Mouse (Mus musculus) liver, embryonic 13.5 days (tissue): Measurements from ENCODE around the gene Phb2. TPM values are rescaled to one million over a fixed set of nuclear protein-coding genes. Genes with fewer than 3 reads are reported as not detected.

Experiments
- ATAC-seq: fragments of 200-750 bp; cut with Nextera tagmentation; 2 replicates; pipeline ENCODE4 v1.8.0; 2017; ENCODE audit warnings: low read depth, mild to moderate bottlenecking, moderate number of reproducible peaks, moderate library complexity
- DNase-seq: peaks from one replicate; pipeline ENCODE4 v3.0.0; 2022
- H3K27ac ChIP-seq: fragments of 300-500 bp; sonication (generic); 2 replicates; pipeline ENCODE4 v1.5.1; 2015; ENCODE audit warnings: moderate library complexity, mild to moderate bottlenecking, inconsistent platforms
- H3K27me3 ChIP-seq: fragments of 300-500 bp; sonication (generic); 2 replicates; pipeline ENCODE4 v1.6.1; 2015; ENCODE audit warnings: mild to moderate bottlenecking, inconsistent platforms
- H3K36me3 ChIP-seq: fragments of 300-500 bp; sonication (generic); 2 replicates; pipeline ENCODE4 v1.6.1; 2015; ENCODE audit warnings: mild to moderate bottlenecking, inconsistent platforms
- H3K4me1 ChIP-seq: fragments of 300-500 bp; sonication (generic); replicated peaks from 2 replicates; pipeline ENCODE4 v1.6.1; 2015; ENCODE audit warnings: inconsistent platforms
- H3K4me2 ChIP-seq: fragments of 300-500 bp; sonication (generic); 2 replicates; pipeline ENCODE4 v1.6.1; 2015; ENCODE audit warnings: inconsistent platforms, mild to moderate bottlenecking, moderate library complexity
- H3K4me3 ChIP-seq: fragments of 300-500 bp; sonication (generic); replicated peaks from 2 replicates; pipeline ENCODE4 v1.5.1; 2015; ENCODE audit warnings: mild to moderate bottlenecking, inconsistent platforms
- H3K9ac ChIP-seq: fragments of 300-500 bp; sonication (generic); 2 replicates; pipeline ENCODE4 v1.6.1; 2015; ENCODE audit warnings: mild to moderate bottlenecking, inconsistent platforms
- H3K9me3 ChIP-seq: fragments of 300-500 bp; sonication (generic); replicated peaks from 2 replicates; pipeline ENCODE4 v1.6.1; 2016; ENCODE audit warnings: inconsistent platforms
- WGBS: fragments of 180-500 bp; shearing (Covaris S2); methylation state at CpG from one replicate; pipeline ENCODE4 v1.1.7; 2015; ENCODE audit not compliant: insufficient replicate concordance; 5-methylcytosine and 5-hydroxymethylcytosine counted together
- polyA plus RNA-seq: library from polyadenylated mRNA; unstranded; fragments of >200 nt; fragmentation: Nextera tagmentation; extraction: Ambion mirVana; gene quantifications from 2 replicates; pipeline ENCODE4 v1.2.1, GENCODE M21; 2015

Phb2 gene
- polyA plus RNA-seq, 1 experiment from 2014 or later: 356 TPM

DNA sequence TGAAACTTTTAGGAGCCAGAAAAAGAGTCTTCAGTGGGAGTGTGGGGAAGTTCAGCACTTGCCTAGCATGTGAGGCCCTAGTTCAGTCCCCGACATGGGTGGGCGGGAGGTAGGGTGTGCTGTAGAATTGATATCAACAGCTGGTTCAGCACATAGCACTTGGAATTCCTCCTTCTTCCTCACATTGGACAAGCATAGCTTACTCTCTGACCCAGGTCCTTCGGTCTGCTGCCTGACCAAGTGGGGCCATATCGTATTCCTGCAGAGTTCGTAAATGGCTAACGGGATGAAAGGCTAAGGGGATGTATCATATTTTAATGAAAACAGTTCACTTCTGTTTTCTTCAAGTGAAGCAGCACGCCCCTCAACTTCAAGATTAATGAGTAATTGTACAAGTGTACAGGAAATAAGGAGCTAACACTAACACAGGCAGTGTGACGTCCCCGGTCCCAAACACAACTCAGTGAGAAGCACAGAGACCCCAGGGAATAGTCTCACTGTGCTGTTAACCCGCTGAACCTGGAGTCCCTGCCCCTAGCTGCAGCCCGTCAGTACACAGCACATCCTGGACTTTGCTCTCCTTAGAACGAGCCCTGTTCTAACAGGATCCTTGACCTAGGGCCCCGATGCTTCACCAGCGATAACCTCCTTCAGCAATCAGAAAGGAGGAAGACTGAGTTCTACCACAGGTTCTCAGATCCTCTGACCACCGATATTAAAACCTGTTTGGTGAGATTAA, 18.7 kb upstream of the Phb2 start:
- DNase-seq (no peak), ATAC-seq (no peak)
- WGBS: 76% methylated on average over 15 of the region's 15 CpGs
- Histone ChIP-seq H3K27ac (no peak overlapping the region), H3K9ac (no peak overlapping the region), H3K4me1 (peaks cover 46% of the 10 kb centered on the region), H3K4me2 (no peak overlapping the region), H3K27me3 (no peaks in the 10 kb centered on the region), H3K9me3 (no peaks in the 10 kb centered on the region), H3K36me3 (peaks cover 27% of the 10 kb centered on the region), H3K4me3 (no peak overlapping the region)

DNA sequence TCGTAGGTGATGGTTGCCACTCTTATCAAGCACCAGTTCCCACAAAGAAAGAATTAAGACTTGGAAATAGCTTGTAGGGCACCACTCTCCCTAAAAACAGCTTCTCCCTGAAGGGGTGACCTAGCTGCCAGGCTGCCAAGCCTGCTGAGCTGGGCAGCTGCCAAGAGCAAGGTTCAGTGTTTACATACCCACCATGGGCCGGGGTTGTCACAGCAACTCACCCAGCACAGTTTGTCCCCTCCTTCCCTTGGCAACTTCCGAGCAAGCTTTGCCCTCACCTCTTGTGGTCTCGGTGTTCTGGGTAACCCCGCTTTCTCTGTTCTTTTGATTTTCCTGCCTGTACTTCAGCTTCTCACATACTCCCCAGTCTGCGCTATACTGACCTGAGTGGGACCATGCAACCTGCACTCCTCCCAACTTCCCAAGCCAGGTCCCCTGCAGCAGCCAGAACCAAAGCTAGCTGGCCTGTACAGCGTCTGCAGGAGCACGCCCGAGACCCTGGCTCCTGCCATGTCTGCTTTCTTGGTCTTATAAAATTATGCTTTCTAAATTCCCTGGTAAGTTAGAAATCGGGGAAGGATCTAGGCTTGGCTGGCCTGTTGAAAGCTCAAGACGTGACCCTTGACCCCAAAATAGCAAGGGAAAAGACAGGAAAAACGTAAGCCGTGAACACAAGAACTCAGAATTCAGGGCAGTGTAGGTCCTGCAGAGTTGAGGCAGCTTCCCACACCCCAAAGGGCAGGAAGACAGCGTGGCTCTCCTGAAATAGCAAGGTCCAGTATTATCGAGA, 17.8 kb upstream of the Phb2 start:
- ATAC-seq: no peak
- H3K4me2 ChIP-seq: no peak overlapping the region
- WGBS: 84% methylated on average over 15 of the region's 15 CpGs
- no peak overlapping the region for H3K27ac ChIP-seq
- H3K36me3 ChIP-seq: peaks cover 36% of the 10 kb centered on the region
- H3K4me1 ChIP-seq: peaks cover 46% of the 10 kb centered on the region
- DNase-seq: no peak
- H3K9me3 ChIP-seq: no peaks in the 10 kb centered on the region
- no peak overlapping the region for H3K9ac ChIP-seq
- no peaks in the 10 kb centered on the region for H3K27me3 ChIP-seq
- no peak overlapping the region for H3K4me3 ChIP-seq

- Histone ChIP-seq H3K9ac (no peak overlapping the region), H3K4me1 (peaks cover 53% of the 10 kb centered on the region), H3K9me3 (no peaks in the 10 kb centered on the region), H3K4me2 (no peak overlapping the region), H3K4me3 (no peak overlapping the region), H3K27ac (no peak overlapping the region), H3K36me3 (peaks cover 59% of the 10 kb centered on the region), H3K27me3 (no peaks in the 10 kb centered on the region)
- DNase-seq (no peak), ATAC-seq (no peak)
- 88% methylated on average over 7 of the region's 7 CpGs for WGBS
These were observed 15.5 kb upstream of the Phb2 start for GRCm38 (mm10) chr6:124696441-124697150.

DNA sequence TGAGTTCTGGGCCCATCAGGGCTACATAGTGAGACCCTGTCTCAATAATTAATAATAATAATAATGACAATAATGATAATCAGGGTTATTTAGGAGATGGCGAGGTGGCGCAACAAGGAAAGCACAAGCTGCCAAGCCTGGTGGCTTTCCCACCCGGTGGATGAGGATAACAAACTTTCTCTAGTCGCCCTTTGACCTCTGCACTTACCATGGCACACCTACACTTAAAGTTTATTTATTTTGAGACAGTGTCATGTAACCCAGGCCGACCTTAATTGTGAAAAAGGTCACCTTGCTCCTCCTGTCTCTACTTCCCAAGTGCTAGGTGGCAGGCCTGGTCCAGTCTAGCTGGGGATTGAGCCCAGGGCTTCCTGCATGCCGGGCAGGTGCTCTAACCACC, 13.4 kb upstream of the Phb2 start:
- peaks cover 35% of the 10 kb centered on the region for H3K4me1 ChIP-seq
- no peaks in the 10 kb centered on the region for H3K27me3 ChIP-seq
- no peak overlapping the region for H3K9ac ChIP-seq
- ATAC-seq (no peak), DNase-seq (no peak)
- no peak overlapping the region for H3K27ac ChIP-seq
- no peaks in the 10 kb centered on the region for H3K9me3 ChIP-seq
- H3K36me3 ChIP-seq: peaks cover 77% of the 10 kb centered on the region
- H3K4me2 ChIP-seq: no peak overlapping the region
- WGBS: 81% methylated on average over 6 of the region's 6 CpGs
- no peak overlapping the region for H3K4me3 ChIP-seq

GRCm38 (mm10) chr6:124699366-124699765, 12.8 kb upstream of the Phb2 start:
- Histone ChIP-seq H3K4me3 (no peak overlapping the region), H3K4me1 (peaks cover 29% of the 10 kb centered on the region), H3K36me3 (peaks cover 81% of the 10 kb centered on the region), H3K9ac (no peak overlapping the region), H3K27ac (no peak overlapping the region), H3K9me3 (no peaks in the 10 kb centered on the region), H3K27me3 (no peaks in the 10 kb centered on the region), H3K4me2 (no peak overlapping the region)
- DNase-seq (no peak), ATAC-seq (no peak)
- WGBS: 88% methylated on average over 4 of the region's 4 CpGs

DNA sequence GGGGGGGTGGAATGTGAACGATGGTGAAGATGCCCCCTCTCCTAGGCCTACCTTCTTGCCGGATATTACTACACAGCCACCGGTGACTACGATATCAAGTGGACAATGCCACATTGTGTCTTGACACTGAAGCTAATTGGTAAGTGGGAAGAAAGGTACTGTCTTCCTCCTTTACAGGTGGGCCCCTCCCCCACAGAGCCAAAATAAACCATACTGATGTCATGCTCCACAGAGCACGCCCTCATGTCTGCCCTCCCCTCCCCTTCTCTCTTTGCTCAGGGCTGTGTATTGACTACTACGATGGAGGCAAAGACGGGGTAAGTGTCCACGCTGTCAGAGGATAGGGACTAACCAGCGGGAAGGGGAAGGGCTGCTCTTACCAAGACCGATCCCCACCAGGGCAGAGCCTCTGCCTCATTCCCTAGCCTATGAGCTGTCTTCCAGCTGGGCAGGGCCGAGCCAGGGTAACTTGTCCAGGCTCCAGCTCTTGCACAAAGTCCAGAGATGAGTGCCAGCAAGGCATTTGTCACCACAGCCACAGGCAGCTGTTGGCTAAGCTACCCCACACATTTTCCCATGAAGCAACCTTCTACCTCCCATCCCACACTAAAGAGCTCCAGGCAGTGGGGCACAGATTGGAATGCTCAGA, 12.1 kb upstream of the Phb2 start:
- peaks cover 88% of the 10 kb centered on the region for H3K36me3 ChIP-seq
- DNase-seq: no peak
- peak; percentile 26; the same call in 1 of the 2 replicates for ATAC-seq
- 70% methylated on average over 11 of the region's 11 CpGs for WGBS
- H3K27ac ChIP-seq: peak overlapping the region; percentile 43; the same call in 1 of the 2 replicates
- H3K9me3 ChIP-seq: no peaks in the 10 kb centered on the region
- no peak overlapping the region for H3K9ac ChIP-seq
- H3K4me3 ChIP-seq: no peak overlapping the region
- H3K4me2 ChIP-seq: no peak overlapping the region
- peaks cover 23% of the 10 kb centered on the region for H3K4me1 ChIP-seq
- no peaks in the 10 kb centered on the region for H3K27me3 ChIP-seq

- no peak overlapping the region for H3K4me3 ChIP-seq
- H3K36me3 ChIP-seq: peaks cover 92% of the 10 kb centered on the region
- H3K9ac ChIP-seq: no peak overlapping the region
- H3K9me3 ChIP-seq: no peaks in the 10 kb centered on the region
- H3K4me1 ChIP-seq: peaks cover 23% of the 10 kb centered on the region
- ATAC-seq (no peak), DNase-seq (no peak)
- no peak overlapping the region for H3K27ac ChIP-seq
- H3K4me2 ChIP-seq: no peak overlapping the region
- WGBS: 84% methylated on average over 8 of the region's 8 CpGs
- no peaks in the 10 kb centered on the region for H3K27me3 ChIP-seq
These were observed 10.8 kb upstream of the Phb2 start for GRCm38 (mm10) chr6:124701338-124701737.

GRCm38 (mm10) chr6:124702102-124702783, 9.9 kb upstream of the Phb2 start:
- 79% methylated on average over 17 of the region's 17 CpGs for WGBS
- ATAC-seq: 0 out of 2 replicates have a peak, but pooled peaks have one; percentile 4

DNA sequence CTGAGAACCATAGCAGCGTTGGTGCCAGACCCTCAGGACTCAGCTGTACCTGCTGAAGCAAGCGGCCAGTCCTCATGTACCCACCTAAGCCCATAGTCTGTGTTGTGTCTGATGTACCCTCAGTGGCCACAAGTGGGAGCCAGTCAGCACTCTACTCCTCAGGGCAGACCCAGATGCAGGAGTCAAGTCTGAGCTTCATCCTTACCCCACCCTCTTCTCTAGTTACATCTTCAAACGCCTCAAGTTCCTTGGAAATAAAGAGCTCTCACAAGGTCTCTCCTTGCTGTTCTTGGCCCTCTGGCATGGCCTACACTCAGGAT, 9.4 kb upstream of the Phb2 start:
- ATAC-seq (peak; percentile 67), DNase-seq (peak; percentile 56)
- Histone ChIP-seq H3K4me1 (peaks cover 23% of the 10 kb centered on the region), H3K36me3 (peaks cover 99% of the 10 kb centered on the region), H3K27me3 (no peaks in the 10 kb centered on the region), H3K4me2 (no peak overlapping the region), H3K27ac (no peak overlapping the region), H3K4me3 (no peak overlapping the region), H3K9ac (no peak overlapping the region), H3K9me3 (no peaks in the 10 kb centered on the region)
- WGBS: 54% methylated on average over 3 of the region's 3 CpGs

More at GRCm38 (mm10) chr6:124702102-124702783, 9.9 kb upstream of the Phb2 start:
- Histone ChIP-seq H3K36me3 (peaks cover 97% of the 10 kb centered on the region), H3K27ac (no peak overlapping the region), H3K4me2 (no peak overlapping the region), H3K4me1 (peaks cover 23% of the 10 kb centered on the region), H3K9me3 (no peaks in the 10 kb centered on the region), H3K27me3 (no peaks in the 10 kb centered on the region), H3K9ac (no peak overlapping the region), H3K4me3 (no peak overlapping the region)
- no peak for DNase-seq

DNA sequence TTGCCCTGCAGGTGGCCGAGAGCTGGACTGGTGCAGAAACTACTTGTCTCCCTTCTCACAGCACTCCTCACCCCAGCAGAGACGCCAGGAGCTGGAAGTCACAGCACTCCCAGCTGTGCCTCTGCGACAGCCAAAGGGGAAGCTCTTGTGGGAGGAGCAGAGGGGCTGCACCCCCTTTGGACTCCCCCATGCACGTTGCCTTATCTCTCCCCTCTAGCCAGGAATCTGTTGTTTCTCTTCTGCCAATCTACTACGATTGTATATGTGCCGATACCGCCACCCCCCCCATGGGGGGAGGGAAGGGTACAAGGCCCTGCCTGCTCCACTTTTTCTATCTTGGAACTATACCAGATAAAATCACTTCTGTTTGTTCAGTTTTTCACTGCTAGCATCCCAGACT, 8.3 kb upstream of the Phb2 start:
- Histone ChIP-seq H3K27ac (no peak overlapping the region), H3K27me3 (no peaks in the 10 kb centered on the region), H3K4me1 (peaks cover 27% of the 10 kb centered on the region), H3K9ac (no peak overlapping the region), H3K9me3 (no peaks in the 10 kb centered on the region), H3K4me3 (no peak overlapping the region), H3K4me2 (no peak overlapping the region), H3K36me3 (peaks cover 99% of the 10 kb centered on the region)
- DNase-seq (no peak), ATAC-seq (no peak)
- WGBS: 50% methylated on average over 7 of the region's 7 CpGs
